Mouse (Mus musculus) embryonic facial prominence, embryonic 10.5 days (tissue): ENCODE measurements around the gene Gid8. TPM values are rescaled to one million over a fixed set of nuclear protein-coding genes. Genes with fewer than 3 reads are reported as not detected.

Source experiments
- DNase-seq: peaks from one replicate; pipeline ENCODE4 v3.0.0-alpha.2; 2017; ENCODE audit warnings: low spot score
- H3K27ac ChIP-seq: fragments of 300-500 bp; sonication (generic); replicated peaks from 2 replicates; pipeline ENCODE4 v1.5.1; 2016; ENCODE audit warnings: mild to moderate bottlenecking
- H3K27me3 ChIP-seq: fragments of 300-500 bp; sonication (generic); replicated peaks from 2 replicates; pipeline ENCODE4 v1.6.1; 2016; ENCODE audit warnings: low read depth, mild to moderate bottlenecking; ENCODE audit not compliant: poor library complexity, severe bottlenecking
- H3K36me3 ChIP-seq: fragments of 300-500 bp; sonication (generic); replicated peaks from 2 replicates; pipeline ENCODE4 v1.6.1; 2016; ENCODE audit warnings: mild to moderate bottlenecking, moderate library complexity
- H3K4me1 ChIP-seq: fragments of 300-500 bp; sonication (generic); 2 replicates; pipeline ENCODE4 v1.6.1; 2016
- H3K4me3 ChIP-seq: fragments of 300-500 bp; sonication (generic); 2 replicates; pipeline ENCODE4 v1.5.1; 2016; ENCODE audit warnings: mild to moderate bottlenecking, moderate library complexity
- H3K9me3 ChIP-seq: fragments of 300-500 bp; sonication (generic); 2 replicates; pipeline ENCODE4 v1.6.1; 2016; ENCODE audit warnings: mild to moderate bottlenecking
- WGBS: fragments of 180-500 bp; shearing (Covaris S2); methylation state at CpG from one replicate; pipeline ENCODE4 v1.1.7; 2016; 5-methylcytosine and 5-hydroxymethylcytosine counted together
- polyA plus RNA-seq: library from polyadenylated mRNA; unstranded; fragments of >200 nt; fragmentation: Nextera tagmentation; extraction: Ambion mirVana; gene quantifications from 2 replicates; pipeline ENCODE4 v1.2.1, GENCODE M21; 2016

Gene Gid8
- polyA plus RNA-seq, 1 experiment from 2014 or later, result 51.7 TPM

GRCm38 (mm10) chr2:180741421-180741820, 31.5 kb downstream of the Gid8 start:
- H3K4me3 ChIP-seq, result no peak overlapping the region
- 76% methylated on average over 7 of the region's 7 CpGs for WGBS
- no peaks in the 10 kb centered on the region for H3K36me3 ChIP-seq
- H3K27ac ChIP-seq, result no peak overlapping the region
- DNase-seq, result no peak
- no peaks in the 10 kb centered on the region for H3K27me3 ChIP-seq
- H3K9me3 ChIP-seq, result no peaks in the 10 kb centered on the region
- 0 out of 2 replicates have a peak, but pooled peaks cover under 1% of the 10 kb centered on the region for H3K4me1 ChIP-seq

GRCm38 (mm10) chr2:180742820-180743219, 32.9 kb downstream of the Gid8 start:
- Histone ChIP-seq H3K27me3 (no peaks in the 10 kb centered on the region), H3K9me3 (no peaks in the 10 kb centered on the region), H3K4me1 (0 out of 2 replicates have a peak, but pooled peaks cover 9% of the 10 kb centered on the region), H3K36me3 (no peaks in the 10 kb centered on the region), H3K4me3 (no peak overlapping the region), H3K27ac (no peak overlapping the region)
- WGBS, result 90% methylated on average over 6 of the region's 6 CpGs
- DNase-seq, result no peak

- no peak for DNase-seq
- WGBS, result 91% methylated on average over 2 of the region's 2 CpGs
Measured at GRCm38 (mm10) chr2:180743321-180743720, 33.4 kb downstream of the Gid8 start.

GRCm38 (mm10) chr2:180745248-180745927, 35.5 kb downstream of the Gid8 start:
- WGBS, result 38% methylated on average over 17 of the region's 17 CpGs
- Histone ChIP-seq H3K27me3 (0 out of 2 replicates have a peak, but pooled peaks cover 4% of the 10 kb centered on the region), H3K27ac (no peak overlapping the region), H3K4me1 (0 out of 2 replicates have a peak, but pooled peaks cover 14% of the 10 kb centered on the region), H3K9me3 (no peaks in the 10 kb centered on the region), H3K4me3 (no peak overlapping the region), H3K36me3 (no peaks in the 10 kb centered on the region)
- peak; percentile 86 for DNase-seq

More at GRCm38 (mm10) chr2:180743321-180743720, 33.4 kb downstream of the Gid8 start:
- H3K36me3 ChIP-seq, result no peaks in the 10 kb centered on the region
- no peaks in the 10 kb centered on the region for H3K27me3 ChIP-seq
- no peak overlapping the region for H3K4me3 ChIP-seq
- no peak overlapping the region for H3K27ac ChIP-seq
- 0 out of 2 replicates have a peak, but pooled peaks cover 9% of the 10 kb centered on the region for H3K4me1 ChIP-seq
- H3K9me3 ChIP-seq, result no peaks in the 10 kb centered on the region

GRCm38 (mm10) chr2:180746569-180747192, 36.8 kb downstream of the Gid8 start:
- Histone ChIP-seq H3K36me3 (no peaks in the 10 kb centered on the region), H3K4me3 (no peak overlapping the region), H3K27me3 (0 out of 2 replicates have a peak, but pooled peaks cover 4% of the 10 kb centered on the region), H3K27ac (no peak overlapping the region), H3K4me1 (0 out of 2 replicates have a peak, but pooled peaks cover 14% of the 10 kb centered on the region), H3K9me3 (no peaks in the 10 kb centered on the region)
- DNase-seq, result no peak
- 22% methylated on average over 5 of the region's 5 CpGs for WGBS

- Histone ChIP-seq H3K9me3 (no peaks in the 10 kb centered on the region), H3K4me3 (no peak overlapping the region), H3K27me3 (0 out of 2 replicates have a peak, but pooled peaks cover 4% of the 10 kb centered on the region), H3K27ac (no peak overlapping the region), H3K4me1 (0 out of 2 replicates have a peak, but pooled peaks cover 14% of the 10 kb centered on the region), H3K36me3 (no peaks in the 10 kb centered on the region)
- no peak for DNase-seq
- WGBS, result 33% methylated on average over 5 of the region's 5 CpGs
Measured at GRCm38 (mm10) chr2:180748904-180749303, 39.0 kb downstream of the Gid8 start.

GRCm38 (mm10) chr2:180754976-180755688, 45.2 kb downstream of the Gid8 start:
- no peak for DNase-seq

GRCm38 (mm10) chr2:180755896-180756295, 46.0 kb downstream of the Gid8 start:
- no peak overlapping the region for H3K27ac ChIP-seq
- H3K27me3 ChIP-seq, result no peaks in the 10 kb centered on the region
- no peak overlapping the region for H3K4me3 ChIP-seq
- WGBS, result 2% methylated on average over 8 of the region's 8 CpGs
- peak; percentile 84 for DNase-seq
- no peaks in the 10 kb centered on the region for H3K9me3 ChIP-seq
- peaks cover 7% of the 10 kb centered on the region for H3K4me1 ChIP-seq
- H3K36me3 ChIP-seq, result no peaks in the 10 kb centered on the region

More at GRCm38 (mm10) chr2:180754976-180755688, 45.2 kb downstream of the Gid8 start:
- no peak overlapping the region for H3K27ac ChIP-seq
- H3K27me3 ChIP-seq, result no peaks in the 10 kb centered on the region
- no peak overlapping the region for H3K4me3 ChIP-seq
- peaks cover 7% of the 10 kb centered on the region for H3K4me1 ChIP-seq
- H3K36me3 ChIP-seq, result no peaks in the 10 kb centered on the region
- WGBS, result 72% methylated on average over 5 of the region's 5 CpGs
- H3K9me3 ChIP-seq, result no peaks in the 10 kb centered on the region

- no peak for DNase-seq
- Histone ChIP-seq H3K4me3 (no peak overlapping the region), H3K4me1 (peaks cover 7% of the 10 kb centered on the region), H3K27me3 (0 out of 2 replicates have a peak, but pooled peaks cover 3% of the 10 kb centered on the region), H3K36me3 (no peaks in the 10 kb centered on the region), H3K27ac (no peak overlapping the region), H3K9me3 (no peaks in the 10 kb centered on the region)
- 17% methylated on average over 2 of the region's 2 CpGs for WGBS
Measured at GRCm38 (mm10) chr2:180756786-180757185, 46.9 kb downstream of the Gid8 start.

- Histone ChIP-seq H3K9me3 (no peaks in the 10 kb centered on the region), H3K4me1 (peaks cover 7% of the 10 kb centered on the region), H3K36me3 (no peaks in the 10 kb centered on the region), H3K4me3 (no peak overlapping the region), H3K27ac (no peak overlapping the region; the same call in 1 of the 2 replicates), H3K27me3 (0 out of 2 replicates have a peak, but pooled peaks cover 4% of the 10 kb centered on the region)
- WGBS, result 50% methylated on average over 15 of the region's 15 CpGs
- DNase-seq, result peak; percentile 18
Measured at GRCm38 (mm10) chr2:180758513-180759263, 48.8 kb downstream of the Gid8 start.

- no peak overlapping the region for H3K4me3 ChIP-seq
- H3K36me3 ChIP-seq, result no peaks in the 10 kb centered on the region
- no peaks in the 10 kb centered on the region for H3K9me3 ChIP-seq
- DNase-seq, result no peak
- no peak overlapping the region for H3K27ac ChIP-seq
- H3K4me1 ChIP-seq, result no peaks in the 10 kb centered on the region
- 78% methylated on average over 11 of the region's 11 CpGs for WGBS
- peaks cover 10% of the 10 kb centered on the region; the same call in 1 of the 2 replicates for H3K27me3 ChIP-seq
Measured at GRCm38 (mm10) chr2:180764986-180765385, 55.1 kb downstream of the Gid8 start.

- H3K27ac ChIP-seq, result no peak overlapping the region
- no peak overlapping the region for H3K4me3 ChIP-seq
- no peaks in the 10 kb centered on the region for H3K4me1 ChIP-seq
- WGBS, result 86% methylated on average over 7 of the region's 7 CpGs
- peaks cover 17% of the 10 kb centered on the region for H3K27me3 ChIP-seq
- H3K36me3 ChIP-seq, result no peaks in the 10 kb centered on the region
- no peaks in the 10 kb centered on the region for H3K9me3 ChIP-seq
- no peak for DNase-seq
Measured at GRCm38 (mm10) chr2:180765713-180766112, 55.8 kb downstream of the Gid8 start.
